Mouse (Mus musculus): ENCODE measurements at regions not wholly inside any gene's neighbourhood (a gene's known extent, or its start where the extent isn't known, plus 50 kb on each side); places are given as distances from the start of the nearest gene placed in this dataset.

GRCm38 (mm10) chr6:49590927-49591631 is 195.7 kb downstream of the Stk31 start:
- H3K9ac ChIP-seq, result no peak overlapping the region
- no peak overlapping the region for H3K4me2 ChIP-seq
- WGBS, result 82% methylated on average over 7 of the region's 7 CpGs
- no peak overlapping the region for H3K4me3 ChIP-seq
- no peaks in the 10 kb centered on the region for H3K9me3 ChIP-seq
- no peak overlapping the region for H3K27ac ChIP-seq (replicated peaks)
- H3K36me3 ChIP-seq, result no peaks in the 10 kb centered on the region
- ATAC-seq (ENCODE audit: low read depth), result no peak
- no peaks in the 10 kb centered on the region for H3K4me1 ChIP-seq (replicated peaks)
- H3K27me3 ChIP-seq, result peaks cover under 1% of the 10 kb centered on the region

DNA sequence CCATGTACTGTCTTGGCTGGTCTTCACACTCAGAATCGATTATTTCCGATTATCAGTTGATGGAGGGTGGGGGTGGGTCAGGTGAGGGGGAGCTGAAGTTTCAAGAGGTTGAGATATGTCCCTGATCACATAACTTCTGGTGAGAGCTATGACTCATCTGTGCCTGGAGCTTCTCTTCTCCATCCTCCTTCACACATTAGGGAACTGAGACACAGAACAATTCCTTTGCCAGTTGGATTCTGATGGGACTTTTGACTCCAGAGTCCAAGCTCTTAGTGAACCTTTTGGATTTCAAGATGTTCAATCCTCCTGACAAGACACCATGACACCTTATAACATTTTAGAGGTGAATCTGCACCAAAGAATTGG is 196.2 kb downstream of the Stk31 start:
- no peak for ATAC-seq (ENCODE audit: low read depth)
- Histone ChIP-seq H3K9ac (no peak overlapping the region), H3K27me3 (peaks cover 3% of the 10 kb centered on the region), H3K36me3 (no peaks in the 10 kb centered on the region), H3K4me2 (no peak overlapping the region), H3K27ac (replicated peaks) (no peak overlapping the region), H3K4me1 (replicated peaks) (no peaks in the 10 kb centered on the region), H3K9me3 (no peaks in the 10 kb centered on the region), H3K4me3 (no peak overlapping the region)
- 86% methylated on average over 2 of the region's 2 CpGs for WGBS

GRCm38 (mm10) chr6:49592676-49593075 is 197.3 kb downstream of the Stk31 start:
- ATAC-seq (ENCODE audit: low read depth), result no peak

DNA sequence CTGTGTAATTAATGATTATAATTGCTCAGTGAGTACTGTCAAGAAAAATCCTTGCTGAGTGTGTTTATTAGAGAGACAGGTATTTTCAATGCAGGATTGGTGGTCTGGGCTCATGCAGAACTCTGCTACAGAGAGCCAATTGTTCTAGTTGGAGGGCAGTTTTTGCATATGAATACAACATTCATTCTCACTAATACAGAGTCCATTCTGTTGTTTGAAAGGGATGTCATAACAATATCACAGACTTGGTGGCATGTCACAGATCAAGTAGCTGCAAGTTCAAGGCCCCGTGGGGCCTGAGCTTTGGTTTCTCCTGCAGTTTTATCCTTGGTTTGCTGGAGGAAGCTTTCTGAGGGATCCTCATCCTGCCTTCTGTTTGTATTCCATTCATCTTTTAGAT is 207.8 kb downstream of the Stk31 start:
- Histone ChIP-seq H3K9me3 (no peaks in the 10 kb centered on the region), H3K27ac (replicated peaks) (peak overlapping the region; percentile 67), H3K27me3 (no peaks in the 10 kb centered on the region), H3K36me3 (no peaks in the 10 kb centered on the region), H3K4me2 (no peak overlapping the region), H3K4me3 (no peak overlapping the region), H3K4me1 (replicated peaks) (peaks cover 29% of the 10 kb centered on the region), H3K9ac (no peak overlapping the region)
- 46% methylated on average over 1 of the region's 1 CpGs for WGBS
- no peak for ATAC-seq (ENCODE audit: low read depth)

More at GRCm38 (mm10) chr6:49592676-49593075, 197.3 kb downstream of the Stk31 start:
- H3K36me3 ChIP-seq, result no peaks in the 10 kb centered on the region
- no peak overlapping the region for H3K27ac ChIP-seq (replicated peaks)
- no peak overlapping the region for H3K4me2 ChIP-seq
- 88% methylated on average over 5 of the region's 5 CpGs for WGBS
- no peak overlapping the region for H3K9ac ChIP-seq
- no peaks in the 10 kb centered on the region for H3K9me3 ChIP-seq
- H3K27me3 ChIP-seq, result peaks cover 3% of the 10 kb centered on the region
- no peaks in the 10 kb centered on the region for H3K4me1 ChIP-seq (replicated peaks)
- H3K4me3 ChIP-seq, result no peak overlapping the region

DNA sequence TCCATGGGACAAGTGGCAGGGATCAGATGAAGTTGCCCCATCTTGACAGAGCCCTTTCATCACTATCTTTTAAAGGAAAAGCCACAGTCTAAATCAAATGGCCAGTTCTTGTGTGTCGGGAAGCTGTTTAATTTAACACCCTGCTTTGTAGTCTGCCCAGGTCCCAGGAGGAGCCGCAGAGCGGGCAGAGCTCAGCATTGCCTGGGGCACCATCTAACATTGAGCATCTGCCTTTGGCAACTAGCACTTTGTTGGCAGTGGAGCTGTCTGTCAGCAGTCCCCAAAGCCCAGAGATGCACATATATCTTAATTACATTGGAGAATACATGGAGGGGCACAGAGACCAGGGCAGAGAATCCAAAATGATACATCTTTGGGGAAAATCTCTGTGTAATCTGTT is 208.4 kb downstream of the Stk31 start:
- no peak overlapping the region for H3K4me3 ChIP-seq
- no peak overlapping the region for H3K9ac ChIP-seq
- H3K27me3 ChIP-seq, result no peaks in the 10 kb centered on the region
- H3K4me1 ChIP-seq (replicated peaks), result peaks cover 29% of the 10 kb centered on the region
- no peaks in the 10 kb centered on the region for H3K36me3 ChIP-seq
- H3K4me2 ChIP-seq, result no peak overlapping the region
- no peaks in the 10 kb centered on the region for H3K9me3 ChIP-seq
- peak; percentile 67; the same call in 1 of the 2 replicates for ATAC-seq (ENCODE audit: low read depth)
- peak overlapping the region; percentile 67 for H3K27ac ChIP-seq (replicated peaks)
- WGBS, result 23% methylated on average over 3 of the region's 3 CpGs

GRCm38 (mm10) chr6:49606028-49606427 is 210.6 kb downstream of the Stk31 start:
- H3K27ac ChIP-seq (replicated peaks), result no peak overlapping the region
- H3K36me3 ChIP-seq, result no peaks in the 10 kb centered on the region
- no peak overlapping the region for H3K4me2 ChIP-seq
- H3K9me3 ChIP-seq, result no peaks in the 10 kb centered on the region
- 0% methylated on average over 1 of the region's 1 CpGs for WGBS
- H3K27me3 ChIP-seq, result no peaks in the 10 kb centered on the region
- H3K9ac ChIP-seq, result no peak overlapping the region
- peaks cover 29% of the 10 kb centered on the region for H3K4me1 ChIP-seq (replicated peaks)
- H3K4me3 ChIP-seq, result no peak overlapping the region
- no peak for ATAC-seq (ENCODE audit: low read depth)

GRCm38 (mm10) chr6:49606626-49607158 is 211.3 kb downstream of the Stk31 start:
- Histone ChIP-seq H3K9ac (no peak overlapping the region), H3K27ac (replicated peaks) (no peak overlapping the region), H3K4me1 (replicated peaks) (peaks cover 29% of the 10 kb centered on the region), H3K4me2 (no peak overlapping the region), H3K9me3 (no peaks in the 10 kb centered on the region), H3K4me3 (no peak overlapping the region), H3K27me3 (no peaks in the 10 kb centered on the region), H3K36me3 (no peaks in the 10 kb centered on the region)
- no peak for ATAC-seq (ENCODE audit: low read depth)
- 23% methylated on average over 9 of the region's 9 CpGs for WGBS

- no peak overlapping the region for H3K9ac ChIP-seq
- ATAC-seq (ENCODE audit: low read depth), result no peak
- H3K4me3 ChIP-seq, result no peak overlapping the region
- H3K4me1 ChIP-seq (replicated peaks), result no peaks in the 10 kb centered on the region
- H3K36me3 ChIP-seq, result no peaks in the 10 kb centered on the region
- whole genome bisulfite sequencing, result 91% methylated on average over 2 of the region's 2 CpGs
- no peak overlapping the region for H3K4me2 ChIP-seq
- no peak overlapping the region for H3K27ac ChIP-seq (replicated peaks)
- no peaks in the 10 kb centered on the region for H3K27me3 ChIP-seq
- no peaks in the 10 kb centered on the region for H3K9me3 ChIP-seq
These were observed 198.4 kb upstream of the Npy start for GRCm38 (mm10) chr6:49624080-49624479.

GRCm38 (mm10) chr6:49624564-49624963 is 197.9 kb upstream of the Npy start:
- ATAC-seq (ENCODE audit: low read depth), result no peak
- no peak overlapping the region for H3K4me2 ChIP-seq
- no peak overlapping the region for H3K4me3 ChIP-seq
- no peak overlapping the region for H3K9ac ChIP-seq
- H3K9me3 ChIP-seq, result no peaks in the 10 kb centered on the region
- no peaks in the 10 kb centered on the region for H3K27me3 ChIP-seq
- H3K36me3 ChIP-seq, result no peaks in the 10 kb centered on the region
- no peaks in the 10 kb centered on the region for H3K4me1 ChIP-seq (replicated peaks)
- 87% methylated on average over 5 of the region's 5 CpGs for WGBS
- H3K27ac ChIP-seq (replicated peaks), result no peak overlapping the region

DNA sequence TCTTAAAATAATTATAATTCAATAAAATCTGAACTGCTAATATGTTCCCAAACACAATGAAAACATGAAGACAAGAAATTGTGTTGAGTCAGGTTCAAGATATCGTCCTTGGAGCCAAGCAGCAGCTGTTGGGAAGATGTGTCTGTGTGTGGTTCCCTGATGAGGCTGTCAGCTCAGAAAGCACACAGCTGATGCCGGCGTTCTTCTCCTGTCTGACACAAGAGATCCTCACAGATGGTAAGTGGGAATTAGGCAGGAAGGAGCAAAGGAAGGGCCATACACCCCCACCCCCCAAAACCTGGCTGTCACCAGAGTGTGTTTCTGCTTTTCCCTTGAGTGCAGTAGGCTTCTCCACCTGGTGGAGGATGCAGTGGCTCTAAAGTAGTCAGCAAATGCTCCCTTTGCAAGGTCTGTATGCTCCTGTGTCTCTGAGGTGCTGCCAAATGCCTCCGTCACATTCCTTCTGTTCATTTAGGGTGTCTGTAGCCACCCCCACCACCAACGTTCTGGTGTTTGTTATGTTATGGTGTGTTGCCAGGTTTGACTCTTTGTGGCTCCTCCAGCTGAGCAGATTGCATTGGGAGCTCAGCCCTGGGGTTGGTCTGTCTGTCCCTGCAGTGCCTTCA is 188.9 kb upstream of the Npy start:
- WGBS, result 39% methylated on average over 5 of the region's 5 CpGs
- no peak for ATAC-seq (ENCODE audit: low read depth)

DNA sequence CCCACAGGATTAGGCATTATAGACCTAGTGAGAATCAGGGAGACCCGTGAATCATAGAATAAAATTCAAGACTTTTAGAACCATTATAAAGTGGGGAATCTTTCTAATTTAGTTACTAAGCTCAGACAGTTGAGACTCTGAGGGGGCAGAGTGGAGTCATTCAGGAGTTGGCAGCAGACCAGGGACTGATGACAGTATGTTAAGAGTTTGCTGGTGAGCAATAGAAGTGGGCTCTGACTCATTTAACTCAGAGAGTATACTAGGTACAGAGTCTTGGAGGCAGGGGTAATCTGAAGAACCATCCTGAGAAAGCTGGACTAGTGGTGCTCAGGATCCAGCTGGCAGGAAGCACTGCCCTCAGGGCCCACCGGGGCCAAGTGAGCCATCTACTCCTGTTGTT is 184.9 kb upstream of the Npy start:
- Histone ChIP-seq H3K9me3 (no peaks in the 10 kb centered on the region), H3K4me2 (no peak overlapping the region), H3K4me3 (no peak overlapping the region), H3K27ac (replicated peaks) (no peak overlapping the region), H3K9ac (no peak overlapping the region), H3K27me3 (no peaks in the 10 kb centered on the region), H3K4me1 (replicated peaks) (peaks cover 7% of the 10 kb centered on the region), H3K36me3 (no peaks in the 10 kb centered on the region)
- WGBS, result 89% methylated on average over 2 of the region's 2 CpGs
- no peak for ATAC-seq (ENCODE audit: low read depth)

More for the DNA sequence above, 188.9 kb upstream of the Npy start:
- no peak overlapping the region for H3K9ac ChIP-seq
- H3K36me3 ChIP-seq, result no peaks in the 10 kb centered on the region
- H3K27ac ChIP-seq (replicated peaks), result no peak overlapping the region
- H3K27me3 ChIP-seq, result no peaks in the 10 kb centered on the region
- H3K4me1 ChIP-seq (replicated peaks), result peaks cover 7% of the 10 kb centered on the region
- H3K9me3 ChIP-seq, result no peaks in the 10 kb centered on the region
- no peak overlapping the region for H3K4me2 ChIP-seq
- no peak overlapping the region for H3K4me3 ChIP-seq

- Histone ChIP-seq H3K4me3 (no peak overlapping the region), H3K4me1 (replicated peaks) (no peaks in the 10 kb centered on the region), H3K4me2 (no peak overlapping the region), H3K27ac (replicated peaks) (no peak overlapping the region), H3K9ac (no peak overlapping the region), H3K36me3 (no peaks in the 10 kb centered on the region), H3K9me3 (no peaks in the 10 kb centered on the region), H3K27me3 (no peaks in the 10 kb centered on the region)
- WGBS, result 83% methylated on average over 5 of the region's 5 CpGs
- ATAC-seq (ENCODE audit: low read depth), result no peak
These were observed 181.3 kb upstream of the Npy start for GRCm38 (mm10) chr6:49641256-49641655.

Measured in neural tube, embryonic 13.5 days (tissue).